Mouse (Mus musculus) liver, embryonic 14.5 days (tissue): ENCODE data around the gene Pik3c2g.

Experiments
- CTCF ChIP-seq: IDR thresholded peaks from 2 replicates; pipeline ENCODE4 v1.5.1; 2016; ENCODE audit warnings: antibody characterized with exemption, low read depth, control low read depth
- EP300 ChIP-seq: IDR thresholded peaks from 2 replicates; pipeline ENCODE4 v1.6.1; 2016; ENCODE audit warnings: antibody characterized with exemption, low read depth

DNA sequence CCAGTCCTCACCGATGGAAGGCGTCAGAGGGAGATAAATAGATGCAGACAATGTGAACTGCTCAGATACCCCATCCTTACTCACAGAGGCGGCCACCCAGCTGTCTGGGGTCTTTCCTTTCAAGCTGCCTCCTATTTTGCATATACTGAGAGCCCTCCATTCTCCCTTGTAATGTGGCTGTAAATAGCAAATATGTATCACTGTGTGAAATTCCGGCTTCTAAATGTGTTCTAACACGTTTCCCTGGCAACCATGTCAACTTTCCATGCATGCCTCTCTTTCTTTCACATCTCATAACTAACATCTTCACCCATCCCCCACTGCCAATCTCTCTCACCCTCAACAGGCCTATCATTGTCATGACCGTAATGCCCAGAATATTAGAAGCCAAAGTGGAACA, 379.7 kb downstream of the Pik3c2g start:
- TF ChIP-seq CTCF (no peak), EP300 (no peak)
